Mouse (Mus musculus) kidney, adult 8-10 months (tissue): ENCODE measurements around the gene D130043K22Rik.

Experiments used
- DNase-seq, 2 experiments: peaks; one replicate each; pipeline ENCODE4 v3.0.0; 2022

The D130043K22Rik gene

GRCm38 (mm10) chr13:24844983-24845955 is at the start of gene D130043K22Rik:
D130043K22Rik (plus strand) TSS chr13:24845135.
- DNase-seq = no peak

GRCm38 (mm10) chr13:24798686-24799085 is 46.2 kb upstream of the D130043K22Rik start:
- DNase-seq = no peak

GRCm38 (mm10) chr13:24799378-24799777 is 45.6 kb upstream of the D130043K22Rik start:
- DNase-seq = no peak

- peak; percentile 46 to 53 for DNase-seq
Observed at GRCm38 (mm10) chr13:24799925-24800673, 44.8 kb upstream of the D130043K22Rik start.

- DNase-seq = peak; percentile 97 to 98
Observed at GRCm38 (mm10) chr13:24800674-24801307, 44.1 kb upstream of the D130043K22Rik start.

GRCm38 (mm10) chr13:24801308-24801921 is 43.5 kb upstream of the D130043K22Rik start, which contains the start of gene BC005537:
BC005537 (plus strand) TSS chr13:24801657.
- no peak for DNase-seq

- peak in 1 of 2 experiments; percentile 19 for DNase-seq
Observed at GRCm38 (mm10) chr13:24802131-24802691, 42.7 kb upstream of the D130043K22Rik start.

GRCm38 (mm10) chr13:24803196-24803595 is 41.7 kb upstream of the D130043K22Rik start:
- DNase-seq = no peak

- peak; percentile 55 to 61 for DNase-seq
Observed at GRCm38 (mm10) chr13:24806079-24806478, 38.9 kb upstream of the D130043K22Rik start.

GRCm38 (mm10) chr13:24812521-24812920 is 32.4 kb upstream of the D130043K22Rik start:
- DNase-seq = no peak

GRCm38 (mm10) chr13:24814616-24815015 is 30.3 kb upstream of the D130043K22Rik start:
- peak in 1 of 2 experiments; percentile 54 for DNase-seq

GRCm38 (mm10) chr13:24816125-24817092 is 28.5 kb upstream of the D130043K22Rik start:
- peak; percentile 50 to 68 for DNase-seq

- DNase-seq = no peak
Observed at GRCm38 (mm10) chr13:24819931-24820330, 25.0 kb upstream of the D130043K22Rik start.

- no peak for DNase-seq
Observed at GRCm38 (mm10) chr13:24822663-24823343, 22.1 kb upstream of the D130043K22Rik start.

- no peak for DNase-seq
Observed at GRCm38 (mm10) chr13:24824647-24825046, 20.3 kb upstream of the D130043K22Rik start.

- DNase-seq = peak; percentile 56 to 60
Observed at GRCm38 (mm10) chr13:24825587-24825986, 19.3 kb upstream of the D130043K22Rik start.

GRCm38 (mm10) chr13:24826116-24826515 is 18.8 kb upstream of the D130043K22Rik start:
- DNase-seq = no peak

- DNase-seq = peak in 1 of 2 experiments; percentile 25
Observed at GRCm38 (mm10) chr13:24830756-24831352, 14.1 kb upstream of the D130043K22Rik start.

- DNase-seq = peak; percentile 94 to 95
Observed at GRCm38 (mm10) chr13:24831353-24832130, 13.4 kb upstream of the D130043K22Rik start, which contains the start of the genes Acot13 and Tdp2. Acot13 (minus strand) TSS chr13:24831540. Tdp2 (plus strand) TSS chr13:24831679.
